Mouse (Mus musculus): Measurements from ENCODE around the gene Supt16.

DNA sequence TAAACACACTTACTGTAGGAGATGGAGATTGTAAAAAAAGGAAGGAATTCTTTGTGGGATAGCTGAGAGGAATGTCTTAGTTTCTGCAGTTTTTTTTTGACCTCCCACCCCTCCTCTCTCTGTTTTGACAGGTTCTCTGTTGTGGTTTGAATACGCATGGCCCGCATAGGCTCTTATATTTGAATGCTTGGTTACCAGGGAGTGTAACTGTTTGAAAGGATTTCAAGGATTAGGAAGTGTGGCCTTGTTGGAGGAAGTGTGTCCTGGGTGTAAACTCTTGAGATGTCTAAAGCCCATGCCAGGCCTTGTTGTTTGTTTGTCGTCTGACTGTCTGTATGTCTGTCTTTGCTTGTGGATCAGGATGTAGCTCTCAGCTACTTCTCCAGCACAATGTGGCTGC is 44.6 kb downstream of the Supt16 start:
- TF ChIP-seq POLR2A (IDR thresholded peaks at IDR 0.05; ENCODE audit: borderline replicate concordance, control insufficient read depth, low read depth, low read length) (no peak), CTCF (IDR thresholded peaks at IDR 0.05; ENCODE audit: control insufficient read depth, insufficient read depth, low read length) (no peak)
